Mouse (Mus musculus) embryonic facial prominence, embryonic 14.5 days (tissue): ENCODE results near the gene Ccl2. TPM values are rescaled to one million over a fixed set of nuclear protein-coding genes. Genes with fewer than 3 reads are reported as not detected.

ENCODE experiments used
- ATAC-seq: fragments of 200-750 bp; cut with Nextera tagmentation; 2 replicates; pipeline ENCODE4 v1.8.0; 2017; ENCODE audit warnings: low read depth, moderate number of reproducible peaks, moderate TSS enrichment
- DNase-seq: peaks from one replicate; pipeline ENCODE4 v3.0.0-alpha.2; 2015; ENCODE audit warnings: low spot score
- H3K27ac ChIP-seq: fragments of 300-500 bp; sonication (generic); replicated peaks from 2 replicates; pipeline ENCODE4 v1.5.1; 2014; ENCODE audit warnings: low read depth, mild to moderate bottlenecking, low read length, moderate library complexity
- H3K27me3 ChIP-seq: fragments of 300-500 bp; sonication (generic); replicated peaks from 2 replicates; pipeline ENCODE4 v1.6.1; 2014; ENCODE audit warnings: low read length; ENCODE audit not compliant: control insufficient read depth, insufficient read depth
- H3K36me3 ChIP-seq: fragments of 300-500 bp; sonication (generic); 2 replicates; pipeline ENCODE4 v1.6.1; 2014; ENCODE audit warnings: low read length, mixed read lengths; ENCODE audit not compliant: control insufficient read depth, insufficient read depth
- H3K4me1 ChIP-seq: fragments of 300-500 bp; sonication (generic); 2 replicates; pipeline ENCODE4 v1.6.1; 2014; ENCODE audit warnings: antibody characterized with exemption, low read length; ENCODE audit not compliant: control insufficient read depth, insufficient read depth
- H3K4me2 ChIP-seq: fragments of 300-500 bp; sonication (generic); 2 replicates; pipeline ENCODE4 v1.6.1; 2014; ENCODE audit warnings: low read depth, mild to moderate bottlenecking, low read length, moderate library complexity, mixed read lengths
- H3K4me3 ChIP-seq: fragments of 300-500 bp; sonication (generic); 2 replicates; pipeline ENCODE4 v1.5.1; 2014; ENCODE audit warnings: low read depth, mild to moderate bottlenecking, low read length
- H3K9ac ChIP-seq: fragments of 300-500 bp; sonication (generic); 2 replicates; pipeline ENCODE4 v1.6.1; 2014; ENCODE audit warnings: low read depth, mild to moderate bottlenecking, low read length, moderate library complexity, mixed read lengths
- H3K9me3 ChIP-seq: fragments of 300-500 bp; sonication (generic); 2 replicates; pipeline ENCODE4 v1.6.1; 2016; ENCODE audit warnings: low read length; ENCODE audit not compliant: control insufficient read depth
- WGBS: fragments of 180-500 bp; shearing (Covaris S2); extraction: QIAGEN DNeasy Blood & Tissue Kit; methylation state at CpG from one replicate; pipeline ENCODE4 v1.1.7; 2014; 5-methylcytosine and 5-hydroxymethylcytosine counted together
- polyA plus RNA-seq: library from polyadenylated mRNA; unstranded; fragments of >200 nt; fragmentation: Nextera tagmentation; extraction: Ambion mirVana; gene quantifications from 2 replicates; pipeline ENCODE4 v1.2.1, GENCODE M21; 2014

Gene Ccl2
- polyA plus RNA-seq, 1 experiment from 2014 or later: 6.6 TPM

- Histone ChIP-seq H3K4me2 (no peak overlapping the region), H3K4me3 (no peak overlapping the region), H3K27ac (no peak overlapping the region), H3K4me1 (no peaks in the 10 kb centered on the region), H3K9ac (no peak overlapping the region), H3K9me3 (no peaks in the 10 kb centered on the region), H3K36me3 (no peaks in the 10 kb centered on the region), H3K27me3 (no peaks in the 10 kb centered on the region)
- ATAC-seq (no peak), DNase-seq (no peak)
- 89% methylated on average over 6 of the region's 6 CpGs for WGBS
These were observed 12.8 kb upstream of the Ccl2 start for GRCm38 (mm10) chr11:82022504-82023056.

GRCm38 (mm10) chr11:82023769-82024168 is 11.6 kb upstream of the Ccl2 start:
- WGBS: 76% methylated on average over 4 of the region's 4 CpGs
- ATAC-seq: no peak
- no peak overlapping the region for H3K4me2 ChIP-seq

GRCm38 (mm10) chr11:82030171-82030570 is 5.2 kb upstream of the Ccl2 start:
- H3K4me1 ChIP-seq: peaks cover 19% of the 10 kb centered on the region
- no peaks in the 10 kb centered on the region for H3K27me3 ChIP-seq
- H3K4me2 ChIP-seq: no peak overlapping the region
- no peak overlapping the region for H3K27ac ChIP-seq
- no peaks in the 10 kb centered on the region for H3K36me3 ChIP-seq
- no peaks in the 10 kb centered on the region for H3K9me3 ChIP-seq
- WGBS: 73% methylated on average over 2 of the region's 2 CpGs
- no peak overlapping the region for H3K4me3 ChIP-seq
- DNase-seq: no peak
- no peak overlapping the region for H3K9ac ChIP-seq
- ATAC-seq: no peak

More at GRCm38 (mm10) chr11:82023769-82024168, 11.6 kb upstream of the Ccl2 start:
- Histone ChIP-seq H3K36me3 (no peaks in the 10 kb centered on the region), H3K9me3 (no peaks in the 10 kb centered on the region), H3K27ac (no peak overlapping the region), H3K4me3 (no peak overlapping the region), H3K27me3 (no peaks in the 10 kb centered on the region), H3K4me1 (no peaks in the 10 kb centered on the region), H3K9ac (no peak overlapping the region)
- DNase-seq: no peak

GRCm38 (mm10) chr11:82032136-82032535 is 3.2 kb upstream of the Ccl2 start:
- H3K36me3 ChIP-seq: no peaks in the 10 kb centered on the region
- peaks cover 19% of the 10 kb centered on the region for H3K4me1 ChIP-seq
- H3K27me3 ChIP-seq: no peaks in the 10 kb centered on the region
- H3K9me3 ChIP-seq: no peaks in the 10 kb centered on the region
- peak overlapping the region; percentile 77 for H3K27ac ChIP-seq
- no peak overlapping the region for H3K4me2 ChIP-seq
- no peak overlapping the region for H3K4me3 ChIP-seq
- no peak for ATAC-seq
- no peak overlapping the region for H3K9ac ChIP-seq
- no peak for DNase-seq

- H3K27me3 ChIP-seq: no peaks in the 10 kb centered on the region
These were observed 2.6 kb upstream of the Ccl2 start for GRCm38 (mm10) chr11:82032678-82033344.

GRCm38 (mm10) chr11:82034446-82034845 is 925 bp upstream of the Ccl2 start:
- H3K27me3 ChIP-seq: no peaks in the 10 kb centered on the region
- H3K4me3 ChIP-seq: no peak overlapping the region
- H3K4me2 ChIP-seq: no peak overlapping the region
- H3K4me1 ChIP-seq: peaks cover 19% of the 10 kb centered on the region
- no peaks in the 10 kb centered on the region for H3K9me3 ChIP-seq
- H3K9ac ChIP-seq: no peak overlapping the region
- no peak overlapping the region for H3K27ac ChIP-seq
- ATAC-seq: no peak
- DNase-seq: no peak
- no peaks in the 10 kb centered on the region for H3K36me3 ChIP-seq
- WGBS: 70% methylated on average over 7 of the region's 7 CpGs

More at GRCm38 (mm10) chr11:82032678-82033344, 2.6 kb upstream of the Ccl2 start:
- DNase-seq: peak; percentile 93
- no peaks in the 10 kb centered on the region for H3K9me3 ChIP-seq
- H3K4me3 ChIP-seq: no peak overlapping the region
- 25% methylated on average over 8 of the region's 8 CpGs for whole genome bisulfite sequencing
- no peak overlapping the region for H3K4me2 ChIP-seq
- no peaks in the 10 kb centered on the region for H3K36me3 ChIP-seq
- peaks cover 19% of the 10 kb centered on the region for H3K4me1 ChIP-seq
- H3K9ac ChIP-seq: no peak overlapping the region
- ATAC-seq: peak; percentile 83
- peak overlapping the region; percentile 77 for H3K27ac ChIP-seq

GRCm38 (mm10) chr11:82035857-82036256 is 486 bp downstream of the Ccl2 start:
- ATAC-seq: no peak
- peaks cover 19% of the 10 kb centered on the region for H3K4me1 ChIP-seq
- no peak overlapping the region for H3K9ac ChIP-seq
- no peak overlapping the region for H3K4me3 ChIP-seq
- no peaks in the 10 kb centered on the region for H3K36me3 ChIP-seq
- no peak overlapping the region; the same call in 1 of the 2 replicates for H3K27ac ChIP-seq
- 91% methylated on average over 2 of the region's 2 CpGs for WGBS
- H3K4me2 ChIP-seq: no peak overlapping the region
- H3K9me3 ChIP-seq: no peaks in the 10 kb centered on the region
- H3K27me3 ChIP-seq: no peaks in the 10 kb centered on the region
- DNase-seq: no peak

GRCm38 (mm10) chr11:82038535-82038934 is 3.2 kb downstream of the Ccl2 start, which contains the start of gene Gm17268:
TSS of gene Gm17268 (minus strand) at chr11:82038562.
- H3K9ac ChIP-seq: no peak within 1 kb of the TSS
- H3K36me3 ChIP-seq: no peaks in the 10 kb centered on the region
- peak; percentile 65 for DNase-seq
- H3K4me3 ChIP-seq: no peak within 1 kb of the TSS
- H3K27ac ChIP-seq: no peak within 1 kb of the TSS
- H3K27me3 ChIP-seq: no peaks in the 10 kb centered on the region
- H3K4me1 ChIP-seq: peaks cover 2% of the 10 kb centered on the region
- H3K9me3 ChIP-seq: no peaks in the 10 kb centered on the region
- WGBS: 31% methylated on average over 2 of the region's 2 CpGs
- no peak for ATAC-seq
- H3K4me2 ChIP-seq: no peak within 1 kb of the TSS
